Mouse (Mus musculus) hindbrain, embryonic 16.5 days (tissue): ENCODE measurements at regions not wholly inside any gene's neighbourhood (a gene's known extent, or its start where the extent isn't known, plus 50 kb on each side); places are given as distances from the start of the nearest gene placed in this dataset.
A peak's percentile ranks its signal among the peaks of the same experiment; 100 is the strongest.

Source experiments
- ATAC-seq: fragments of 200-750 bp; cut with Nextera tagmentation; 2 replicates; pipeline ENCODE4 v1.8.0; 2017; ENCODE audit warnings: moderate TSS enrichment, moderate library complexity
- H3K27ac ChIP-seq: fragments of 300-500 bp; sonication (generic); 2 replicates; pipeline ENCODE4 v1.5.1; 2014; ENCODE audit warnings: low read depth, mild to moderate bottlenecking, control low read depth, low read length, moderate library complexity
- H3K27me3 ChIP-seq: fragments of 300-500 bp; sonication (generic); replicated peaks from 2 replicates; pipeline ENCODE4 v1.6.1; 2014; ENCODE audit warnings: low read length; ENCODE audit not compliant: control insufficient read depth, insufficient read depth
- H3K36me3 ChIP-seq: fragments of 300-500 bp; sonication (generic); 2 replicates; pipeline ENCODE4 v1.6.1; 2014; ENCODE audit warnings: mild to moderate bottlenecking, low read length, moderate library complexity, mixed read lengths; ENCODE audit not compliant: control insufficient read depth, insufficient read depth
- H3K4me1 ChIP-seq: fragments of 300-500 bp; sonication (generic); 2 replicates; pipeline ENCODE4 v1.6.1; 2014; ENCODE audit warnings: low read depth, low read length; ENCODE audit not compliant: control insufficient read depth, insufficient read depth
- H3K4me2 ChIP-seq: fragments of 300-500 bp; sonication (generic); 2 replicates; pipeline ENCODE4 v1.6.1; 2014; ENCODE audit warnings: mild to moderate bottlenecking, low read length, control low read depth, moderate library complexity
- H3K4me3 ChIP-seq: fragments of 300-500 bp; sonication (generic); 2 replicates; pipeline ENCODE4 v1.5.1; 2014; ENCODE audit warnings: mild to moderate bottlenecking, low read length, control low read depth, moderate library complexity
- H3K9ac ChIP-seq: fragments of 300-500 bp; sonication (generic); 2 replicates; pipeline ENCODE4 v1.6.1; 2014; ENCODE audit warnings: low read depth, mild to moderate bottlenecking, control low read depth, low read length, moderate library complexity
- H3K9me3 ChIP-seq: fragments of 300-500 bp; sonication (generic); 2 replicates; pipeline ENCODE4 v1.6.1; 2014; ENCODE audit warnings: mild to moderate bottlenecking, low read length, moderate library complexity; ENCODE audit not compliant: control insufficient read depth
- WGBS: fragments of 180-500 bp; shearing (Covaris S2); extraction: QIAGEN DNeasy Blood & Tissue Kit; methylation state at CpG from one replicate; pipeline ENCODE4 v1.1.7; 2014; 5-methylcytosine and 5-hydroxymethylcytosine counted together

DNA sequence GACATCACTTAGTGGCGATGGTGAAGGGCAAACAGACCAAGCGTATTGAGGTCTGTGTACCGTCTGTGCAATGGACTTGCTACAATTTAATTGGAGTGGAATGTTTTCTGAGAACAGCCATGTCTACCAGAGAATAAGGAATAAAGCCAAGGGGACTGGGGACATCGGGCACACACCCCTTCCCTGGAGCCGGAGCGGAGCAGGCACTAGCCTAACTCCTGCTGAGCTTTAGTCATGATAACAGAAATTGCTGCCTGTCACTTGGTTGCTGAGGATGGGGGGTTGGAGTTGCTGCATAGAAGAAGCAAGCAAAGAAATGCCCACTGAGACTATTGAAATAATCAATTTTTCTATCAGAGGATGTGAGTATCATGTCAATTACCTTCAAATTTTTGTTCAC is 549.5 kb upstream of the Mki67 start:
- Histone ChIP-seq H3K4me2 (no peak overlapping the region), H3K27ac (no peak overlapping the region), H3K4me3 (no peak overlapping the region), H3K4me1 (peaks cover 3% of the 10 kb centered on the region), H3K9ac (no peak overlapping the region), H3K27me3 (no peaks in the 10 kb centered on the region; the same call in 1 of the 2 replicates), H3K36me3 (no peaks in the 10 kb centered on the region), H3K9me3 (no peaks in the 10 kb centered on the region)
- ATAC-seq: no peak
- WGBS: 36% methylated on average over 6 of the region's 6 CpGs

DNA sequence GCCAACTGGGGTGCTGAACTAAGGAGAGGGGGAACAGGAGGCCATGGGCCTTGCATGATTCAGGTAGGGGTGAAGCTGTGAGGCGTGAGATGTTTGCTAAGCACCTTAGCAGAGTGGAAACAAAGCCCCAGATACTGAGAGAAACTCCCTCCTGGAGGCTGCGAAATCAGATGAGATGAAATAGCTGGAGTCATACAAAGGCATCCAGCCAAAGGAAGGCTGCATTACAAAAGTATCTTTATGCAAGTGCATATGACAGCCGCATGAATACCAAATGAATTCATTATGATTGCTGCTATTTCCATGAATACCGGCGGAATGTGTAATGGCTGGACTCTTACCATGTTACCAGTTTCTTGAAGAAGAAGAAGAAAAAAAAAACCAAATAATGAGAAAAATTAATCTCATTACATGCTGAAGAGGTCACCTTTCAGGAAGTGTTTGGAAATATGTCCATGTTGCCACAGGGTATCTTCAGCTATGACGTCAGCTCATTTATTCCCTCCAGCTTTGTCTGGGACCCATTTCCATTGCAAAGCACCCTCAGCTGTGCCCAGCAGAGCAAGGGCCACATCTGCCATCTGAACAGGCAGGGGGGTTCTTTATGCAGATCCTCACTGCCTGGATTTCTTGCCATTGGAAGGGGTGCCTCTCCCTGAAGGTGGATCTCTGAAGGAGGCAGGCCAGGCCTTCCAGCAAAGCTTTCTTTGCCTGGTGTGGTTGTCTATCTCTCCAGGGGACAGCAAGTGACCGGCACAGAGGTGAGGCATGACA is 551.7 kb upstream of the Mki67 start:
- Histone ChIP-seq H3K4me2 (no peak overlapping the region), H3K9ac (no peak overlapping the region), H3K4me3 (no peak overlapping the region), H3K9me3 (no peaks in the 10 kb centered on the region), H3K27me3 (no peaks in the 10 kb centered on the region; the same call in 1 of the 2 replicates), H3K36me3 (no peaks in the 10 kb centered on the region), H3K4me1 (peaks cover 3% of the 10 kb centered on the region), H3K27ac (no peak overlapping the region)
- no peak for ATAC-seq
- 42% methylated on average over 7 of the region's 7 CpGs for WGBS

DNA sequence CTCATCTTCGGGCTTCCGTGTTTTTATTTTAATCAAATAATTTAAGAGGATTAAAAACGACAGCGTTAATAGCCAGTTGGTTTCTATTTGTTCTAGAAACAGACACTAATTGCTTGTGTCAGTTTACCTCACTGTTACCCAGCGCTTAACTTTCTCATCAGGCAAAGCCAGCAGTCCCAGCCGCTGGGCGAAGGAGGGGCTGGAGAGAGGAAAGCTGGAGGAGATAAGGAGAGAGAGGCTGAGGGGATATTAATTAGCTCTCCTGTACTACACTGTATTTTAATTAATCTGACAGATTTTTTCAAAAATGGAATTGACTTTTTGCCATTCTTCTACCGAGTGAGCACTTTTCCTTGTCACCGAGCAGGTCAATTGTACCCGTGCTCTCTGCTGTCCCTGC is 559.5 kb upstream of the Mki67 start:
- no peaks in the 10 kb centered on the region for H3K9me3 ChIP-seq
- no peaks in the 10 kb centered on the region for H3K36me3 ChIP-seq
- no peak overlapping the region for H3K9ac ChIP-seq
- WGBS: 69% methylated on average over 10 of the region's 10 CpGs
- no peak overlapping the region for H3K27ac ChIP-seq
- ATAC-seq: no peak
- no peak overlapping the region for H3K4me2 ChIP-seq
- no peak overlapping the region for H3K4me3 ChIP-seq
- H3K4me1 ChIP-seq: no peaks in the 10 kb centered on the region
- H3K27me3 ChIP-seq: no peaks in the 10 kb centered on the region

GRCm38 (mm10) chr7:136283770-136284169 is 567.6 kb upstream of the Mki67 start:
- Histone ChIP-seq H3K4me3 (no peak overlapping the region), H3K27ac (no peak overlapping the region), H3K9me3 (no peaks in the 10 kb centered on the region), H3K4me1 (no peaks in the 10 kb centered on the region), H3K36me3 (no peaks in the 10 kb centered on the region), H3K4me2 (no peak overlapping the region), H3K27me3 (no peaks in the 10 kb centered on the region), H3K9ac (no peak overlapping the region)
- no peak for ATAC-seq
- 89% methylated on average over 6 of the region's 6 CpGs for WGBS

- Histone ChIP-seq H3K4me3 (no peak overlapping the region), H3K9ac (no peak overlapping the region), H3K36me3 (no peaks in the 10 kb centered on the region), H3K9me3 (no peaks in the 10 kb centered on the region), H3K4me2 (no peak overlapping the region), H3K4me1 (no peaks in the 10 kb centered on the region), H3K27ac (no peak overlapping the region), H3K27me3 (no peaks in the 10 kb centered on the region)
- 100% methylated on average over 1 of the region's 1 CpGs for WGBS
- ATAC-seq: no peak
These were observed 569.4 kb upstream of the Mki67 start for GRCm38 (mm10) chr7:136285606-136286005.

DNA sequence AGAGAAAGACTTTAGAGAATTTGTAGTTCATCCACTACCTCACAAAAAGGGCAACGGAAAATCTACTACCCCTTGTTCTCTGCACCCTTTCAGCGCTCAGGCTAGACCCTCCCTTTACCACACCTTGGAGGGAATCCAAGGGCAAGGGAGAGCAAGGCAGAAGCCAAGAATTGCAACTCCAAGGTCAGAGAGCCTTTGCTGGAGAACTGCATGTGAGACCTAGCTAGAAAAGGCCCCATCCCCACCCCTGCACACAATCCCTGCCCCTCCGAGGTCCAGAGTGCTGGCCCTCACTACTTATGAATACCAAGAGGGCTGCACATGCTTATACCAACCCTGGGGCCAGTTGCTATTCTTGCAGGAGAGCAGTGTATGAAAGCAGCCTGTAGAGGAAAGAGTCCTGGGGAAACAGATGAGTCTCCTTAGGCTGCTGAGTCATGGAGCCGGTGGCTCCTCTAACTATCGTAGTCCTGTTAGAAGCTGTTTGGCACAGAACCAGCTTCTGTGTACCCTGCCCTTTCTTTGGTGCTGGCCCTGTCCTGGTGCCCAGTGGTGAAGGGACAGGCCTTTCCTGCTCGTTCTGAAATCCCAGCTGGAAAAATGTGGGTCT is 577.5 kb upstream of the Mki67 start:
- peak; percentile 45; the same call in 1 of the 2 replicates for ATAC-seq
- 58% methylated on average over 6 of the region's 6 CpGs for WGBS
- Histone ChIP-seq H3K4me3 (no peak overlapping the region), H3K9ac (no peak overlapping the region), H3K4me2 (no peak overlapping the region), H3K4me1 (no peaks in the 10 kb centered on the region), H3K27ac (no peak overlapping the region), H3K27me3 (no peaks in the 10 kb centered on the region), H3K36me3 (no peaks in the 10 kb centered on the region), H3K9me3 (no peaks in the 10 kb centered on the region)

GRCm38 (mm10) chr7:136294445-136294844 is 578.3 kb upstream of the Mki67 start:
- Histone ChIP-seq H3K36me3 (no peaks in the 10 kb centered on the region), H3K9me3 (no peaks in the 10 kb centered on the region), H3K4me1 (no peaks in the 10 kb centered on the region), H3K9ac (no peak overlapping the region), H3K4me2 (no peak overlapping the region), H3K27ac (no peak overlapping the region), H3K4me3 (no peak overlapping the region), H3K27me3 (no peaks in the 10 kb centered on the region)
- 44% methylated on average over 4 of the region's 4 CpGs for WGBS
- no peak for ATAC-seq

GRCm38 (mm10) chr7:136297901-136298513 is 581.8 kb upstream of the Mki67 start:
- ATAC-seq: no peak
- Histone ChIP-seq H3K9ac (no peak overlapping the region), H3K36me3 (no peaks in the 10 kb centered on the region), H3K9me3 (no peaks in the 10 kb centered on the region), H3K27me3 (no peaks in the 10 kb centered on the region), H3K4me3 (no peak overlapping the region), H3K4me2 (no peak overlapping the region), H3K27ac (no peak overlapping the region), H3K4me1 (no peaks in the 10 kb centered on the region)
- WGBS: 67% methylated on average over 2 of the region's 2 CpGs

DNA sequence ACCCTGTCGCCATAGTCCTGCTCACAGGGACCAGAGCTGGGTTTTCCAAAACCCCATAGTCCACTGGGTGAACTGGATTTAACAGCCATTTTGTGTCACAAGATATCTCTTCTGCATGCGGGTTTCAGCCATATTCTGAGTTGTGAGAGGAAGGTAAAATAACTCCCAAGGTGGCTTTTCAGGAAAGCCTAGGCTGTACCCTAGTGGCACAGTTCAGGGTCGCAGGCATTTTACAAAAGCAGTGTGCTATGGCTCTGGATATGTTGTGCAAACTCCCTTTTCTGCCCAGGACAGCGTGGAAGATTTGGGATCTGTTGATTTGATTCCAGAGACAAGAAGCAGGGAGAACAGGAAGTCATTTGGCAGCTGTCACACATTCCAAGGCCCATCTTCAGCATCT is 588.3 kb upstream of the Mgmt start:
- H3K4me1 ChIP-seq: no peaks in the 10 kb centered on the region
- 70% methylated on average over 4 of the region's 4 CpGs for whole genome bisulfite sequencing
- H3K27me3 ChIP-seq: no peaks in the 10 kb centered on the region
- no peak for ATAC-seq
- H3K9me3 ChIP-seq: no peaks in the 10 kb centered on the region
- no peak overlapping the region for H3K4me3 ChIP-seq
- H3K9ac ChIP-seq: no peak overlapping the region
- H3K4me2 ChIP-seq: no peak overlapping the region
- no peaks in the 10 kb centered on the region for H3K36me3 ChIP-seq
- H3K27ac ChIP-seq: no peak overlapping the region
